Mouse (Mus musculus) cerebellum, adult 2 months (tissue): ENCODE data around the gene Aldh3a2.

Experiments used
- CTCF ChIP-seq: fragments of 200-500 bp; IDR thresholded peaks from 2 replicates; pipeline ENCODE4 v1.5.1; 2011; ENCODE audit warnings: low read depth, mild to moderate bottlenecking, control low read depth, low read length, moderate library complexity, borderline replicate concordance; ENCODE audit not compliant: insufficient read depth
- POLR2A ChIP-seq: fragments of 200-500 bp; IDR thresholded peaks from 2 replicates; pipeline ENCODE4 v1.6.1; 2011; ENCODE audit warnings: low read length, control low read depth, borderline replicate concordance; ENCODE audit not compliant: insufficient read depth

DNA sequence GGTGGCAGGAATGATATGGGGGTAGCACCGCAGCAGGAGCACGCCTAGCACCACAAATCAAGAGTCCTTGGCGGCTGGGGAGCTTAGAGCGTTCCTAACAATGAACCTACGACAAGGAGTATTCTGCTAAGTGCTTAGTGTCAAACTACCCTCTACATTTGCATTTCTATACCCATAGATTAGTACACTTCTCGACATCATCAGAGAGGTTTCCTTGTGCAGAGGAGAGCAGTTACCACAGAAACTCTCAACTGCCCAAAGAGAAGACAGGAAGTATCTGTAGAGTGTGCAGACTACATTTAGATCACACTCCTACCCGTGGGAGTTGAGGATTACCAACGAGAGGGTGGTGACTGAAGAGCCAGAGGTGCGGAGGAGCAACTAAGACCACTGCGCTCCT, 15.5 kb downstream of the Aldh3a2 start:
- TF ChIP-seq CTCF (no peak), POLR2A (no peak)
